Mouse (Mus musculus) hindbrain, embryonic 15.5 days (tissue): ENCODE data around the gene Gm14190. TPM values are rescaled to one million over a fixed set of nuclear protein-coding genes. Genes with fewer than 3 reads are reported as not detected.
"Not testable (repeated sequence)": the region's sequence is repeated elsewhere in the genome, so short reads cannot be mapped to it uniquely, and the experiment has no call there.

Source experiments
- ATAC-seq: fragments of 200-750 bp; cut with Nextera tagmentation; 2 replicates; pipeline ENCODE4 v1.8.0; 2017; ENCODE audit warnings: low read depth, moderate number of reproducible peaks, moderate TSS enrichment; ENCODE audit not compliant: low FRiP score
- H3K27ac ChIP-seq: fragments of 300-500 bp; sonication (generic); replicated peaks from 2 replicates; pipeline ENCODE4 v1.5.1; 2015; ENCODE audit warnings: mild to moderate bottlenecking, inconsistent platforms
- H3K27me3 ChIP-seq: fragments of 300-500 bp; sonication (generic); 2 replicates; pipeline ENCODE4 v1.6.1; 2015; ENCODE audit warnings: control low read depth, inconsistent platforms
- H3K36me3 ChIP-seq: fragments of 300-500 bp; sonication (generic); 2 replicates; pipeline ENCODE4 v1.6.1; 2015; ENCODE audit warnings: control low read depth, inconsistent platforms
- H3K4me1 ChIP-seq: fragments of 300-500 bp; sonication (generic); replicated peaks from 2 replicates; pipeline ENCODE4 v1.6.1; 2015; ENCODE audit warnings: control low read depth, inconsistent platforms
- H3K4me2 ChIP-seq: fragments of 300-500 bp; sonication (generic); 2 replicates; pipeline ENCODE4 v1.6.1; 2015; ENCODE audit warnings: moderate library complexity, mild to moderate bottlenecking, inconsistent platforms
- H3K4me3 ChIP-seq: fragments of 300-500 bp; sonication (generic); 2 replicates; pipeline ENCODE4 v1.5.1; 2015; ENCODE audit warnings: mild to moderate bottlenecking, inconsistent platforms
- H3K9ac ChIP-seq: fragments of 300-500 bp; sonication (generic); 2 replicates; pipeline ENCODE4 v1.6.1; 2015; ENCODE audit warnings: inconsistent platforms
- H3K9me3 ChIP-seq: fragments of 300-500 bp; sonication (generic); 2 replicates; pipeline ENCODE4 v1.6.1; 2016; ENCODE audit warnings: control low read depth, inconsistent platforms
- WGBS: fragments of 180-500 bp; shearing (Covaris S2); methylation state at CpG from one replicate; pipeline ENCODE4 v1.1.7; 2015; 5-methylcytosine and 5-hydroxymethylcytosine counted together
- polyA plus RNA-seq: library from polyadenylated mRNA; unstranded; fragments of >200 nt; fragmentation: Nextera tagmentation; extraction: Ambion mirVana; gene quantifications from 2 replicates; pipeline ENCODE4 v1.2.1, GENCODE M21; 2015

Gm14190 gene
- polyA plus RNA-seq, 1 experiment from 2014 or later = not detected

DNA sequence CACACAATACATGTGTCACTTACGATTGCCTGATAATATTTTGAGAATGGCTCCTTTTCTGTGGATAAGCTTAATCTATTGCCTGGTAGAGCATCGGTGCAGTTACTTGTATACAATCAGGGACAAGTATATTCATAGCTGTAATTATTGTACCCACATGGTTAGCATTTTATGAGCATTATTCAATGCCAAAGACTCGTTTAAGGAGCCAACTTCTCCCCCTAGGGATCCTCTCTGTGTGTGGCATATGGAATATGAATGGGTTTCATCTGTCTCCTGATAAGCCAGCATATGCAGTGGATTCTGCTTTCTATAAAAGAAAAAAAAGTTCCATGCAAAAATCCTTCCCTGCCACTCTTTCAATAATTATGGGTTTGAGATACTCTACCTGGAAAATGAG, 46.2 kb downstream of the Gm14190 start:
- no peak for ATAC-seq
- Histone ChIP-seq H3K4me2 (no peak overlapping the region), H3K27ac (no peak overlapping the region), H3K27me3 (no peaks in the 10 kb centered on the region), H3K9ac (no peak overlapping the region), H3K9me3 (no peaks in the 10 kb centered on the region), H3K4me1 (no peaks in the 10 kb centered on the region), H3K36me3 (no peaks in the 10 kb centered on the region), H3K4me3 (no peak overlapping the region)
- 61% methylated on average over 3 of the region's 3 CpGs for WGBS

DNA sequence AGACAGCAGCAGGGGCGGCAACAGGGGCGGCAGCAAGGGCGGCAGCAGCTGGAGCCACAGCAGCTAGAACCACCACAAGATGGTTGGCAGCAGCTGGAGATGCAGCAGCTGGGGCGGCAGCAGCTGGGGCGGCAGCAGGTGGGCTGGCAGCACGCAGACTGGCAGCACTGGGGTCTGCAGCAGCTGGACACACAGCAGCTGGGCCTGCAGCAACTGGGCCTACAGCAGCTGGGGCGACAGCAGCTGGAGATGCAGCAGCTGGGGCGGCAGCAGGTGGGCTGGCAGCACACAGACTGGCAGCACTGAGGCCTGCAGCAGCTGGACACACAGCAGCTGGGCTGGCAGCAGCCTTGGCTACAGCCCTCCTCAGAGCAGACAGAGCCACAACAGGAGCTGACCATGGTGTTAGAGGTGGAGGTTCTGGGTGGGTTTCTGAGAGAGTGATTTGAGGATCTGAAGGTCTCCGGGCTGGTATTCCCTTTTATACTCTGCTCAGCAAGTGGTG, 46.9 kb downstream of the Gm14190 start, which contains the start of gene Krtap4-7:
Krtap4-7 (minus strand) TSS at position 455 of the 505 bp plus-strand sequence.
- not testable (repeated sequence) for H3K27me3 ChIP-seq, ATAC-seq, H3K4me3 ChIP-seq, H3K9me3 ChIP-seq, H3K4me1 ChIP-seq, H3K4me2 ChIP-seq, H3K9ac ChIP-seq, H3K36me3 ChIP-seq, H3K27ac ChIP-seq
- WGBS = 81% methylated on average over 9 of the region's 9 CpGs

- no peak overlapping the region for H3K9ac ChIP-seq
- no peak overlapping the region for H3K4me2 ChIP-seq
- H3K27ac ChIP-seq = no peak overlapping the region
- 43% methylated on average over 1 of the region's 1 CpGs for WGBS
- H3K9me3 ChIP-seq = no peaks in the 10 kb centered on the region
- H3K27me3 ChIP-seq = no peaks in the 10 kb centered on the region
- ATAC-seq = no peak
- no peak overlapping the region for H3K4me3 ChIP-seq
- H3K36me3 ChIP-seq = no peaks in the 10 kb centered on the region
- no peaks in the 10 kb centered on the region for H3K4me1 ChIP-seq
Observed at GRCm38 (mm10) chr11:99640926-99641325, 49.6 kb downstream of the Gm14190 start.

Other genes with a start within 250 kb of the Gm14190 start
- 0.20 and 0.31 TPM in 2 replicates for gene Krt23, start 197.6 kb downstream of the Gm14190 start, polyA plus RNA-seq
- not detected in 2 replicates for gene Krt39, start 169.4 kb downstream of the Gm14190 start, polyA plus RNA-seq
- not detected in 2 replicates for gene Krt40, start 147.6 kb downstream of the Gm14190 start, polyA plus RNA-seq
- gene Krtap3-3, start 139.9 kb downstream of the Gm14190 start, polyA plus RNA-seq = not detected in 2 replicates
- gene Krtap3-2, start 133.9 kb downstream of the Gm14190 start, polyA plus RNA-seq = not detected in 2 replicates
- gene Gm11939, start 131.3 kb downstream of the Gm14190 start, polyA plus RNA-seq = not detected in 2 replicates
- not detected in 2 replicates for gene Krtap3-1, start 124.1 kb downstream of the Gm14190 start, polyA plus RNA-seq
- not detected in 2 replicates for gene Krtap1-5, start 109.7 kb downstream of the Gm14190 start, polyA plus RNA-seq
- not detected in 2 replicates for gene Krtap1-4, start 107.1 kb downstream of the Gm14190 start, polyA plus RNA-seq
- gene Krtap1-3, start 99.4 kb downstream of the Gm14190 start, polyA plus RNA-seq = not detected in 2 replicates
- gene Krtap9-3, start 92.6 kb downstream of the Gm14190 start, polyA plus RNA-seq = not detected in 2 replicates
- not detected in 2 replicates for gene Gm11938, start 87.4 kb downstream of the Gm14190 start, polyA plus RNA-seq
- not detected in 2 replicates for gene Gm11937, start 80.6 kb downstream of the Gm14190 start, polyA plus RNA-seq
- gene Krtap2-4, start 75.9 kb downstream of the Gm14190 start, polyA plus RNA-seq = not detected in 2 replicates
- gene Gm11562, start 70.3 kb downstream of the Gm14190 start, polyA plus RNA-seq = not detected in 2 replicates
- gene Krtap4-1, start 62.5 kb downstream of the Gm14190 start, polyA plus RNA-seq = not detected in 2 replicates
- not detected in 2 replicates for gene Krtap4-2, start 55.7 kb downstream of the Gm14190 start, polyA plus RNA-seq
- gene Krtap4-7, start 46.7 kb downstream of the Gm14190 start, polyA plus RNA-seq = not detected in 2 replicates
- gene Gm11555, start 40.5 kb downstream of the Gm14190 start, polyA plus RNA-seq = not detected in 2 replicates
- not detected in 2 replicates for gene Gm11563, start 31.8 kb downstream of the Gm14190 start, polyA plus RNA-seq
- gene Krtap4-6, start 24.8 kb downstream of the Gm14190 start, polyA plus RNA-seq = not detected in 2 replicates
- gene Gm14180, start 43.5 kb upstream of the Gm14190 start, polyA plus RNA-seq = not detected in 2 replicates
- not detected in 2 replicates for gene Gm11595, start 82.2 kb upstream of the Gm14190 start, polyA plus RNA-seq
- not detected in 2 replicates for gene Krtap4-8, start 90.0 kb upstream of the Gm14190 start, polyA plus RNA-seq
- gene Krtap4-9, start 94.5 kb upstream of the Gm14190 start, polyA plus RNA-seq = not detected in 2 replicates
- gene Gm11596, start 102.7 kb upstream of the Gm14190 start, polyA plus RNA-seq = not detected in 2 replicates
- gene Gm11569, start 108.2 kb upstream of the Gm14190 start, polyA plus RNA-seq = not detected in 2 replicates
- not detected in 2 replicates for gene Gm11554, start 113.7 kb upstream of the Gm14190 start, polyA plus RNA-seq
- not detected in 2 replicates for gene Krtap4-13, start 119.2 kb upstream of the Gm14190 start, polyA plus RNA-seq
- not detected in 2 replicates for gene Gm11564, start 124.9 kb upstream of the Gm14190 start, polyA plus RNA-seq
- not detected in 2 replicates for gene 2300003K06Rik, start 147.3 kb upstream of the Gm14190 start, polyA plus RNA-seq
- gene Krtap4-16, start 160.9 kb upstream of the Gm14190 start, polyA plus RNA-seq = not detected in 2 replicates
- gene Gm11568, start 167.2 kb upstream of the Gm14190 start, polyA plus RNA-seq = not detected in 2 replicates
- not detected in 2 replicates for gene Gm11559, start 173.7 kb upstream of the Gm14190 start, polyA plus RNA-seq
- not detected in 2 replicates for gene Krtap9-1, start 182.6 kb upstream of the Gm14190 start, polyA plus RNA-seq
- gene Gm11567, start 188.4 kb upstream of the Gm14190 start, polyA plus RNA-seq = not detected in 2 replicates
- gene Krtap31-1, start 217.2 kb upstream of the Gm14190 start, polyA plus RNA-seq = not detected in 2 replicates
- not detected in 2 replicates for gene Gm11565, start 224.0 kb upstream of the Gm14190 start, polyA plus RNA-seq
- not detected in 2 replicates for gene Krtap31-2, start 245.6 kb upstream of the Gm14190 start, polyA plus RNA-seq